9 mouse cellular contexts compared by ENCODE assay signal in genomic region chr12:112169240-112169639, GRCm38 (mm10). TPM values are rescaled to one million over a fixed set of nuclear protein-coding genes. Genes with fewer than 3 reads are reported as not detected.
DNase-seq lines count a peak whose midpoint lies in the region; ATAC-seq lines count a peak whose summit lies in the region.
"Had no signal": no experiment of that assay in that cellular context is flagged by ENCODE, and none has a peak within 500 bp of the region (broad histone marks: within the 10 kb centered on the region; RNA-seq: fewer than 3 reads in every experiment).

No protein-coding gene starts in this region.

- intact Hi-C loops in heart, postnatal 14 days (cut with DNase I), result no loop called here

- no peak overlapping the region for H3K9ac ChIP-seq in kidney, embryonic 15.5 days
- no peak overlapping the region for H3K9ac ChIP-seq in embryonic facial prominence, embryonic 14.5 days (ENCODE audit: low read depth, low read length)

- no peak overlapping the region for H3K4me2 ChIP-seq in kidney, embryonic 15.5 days
- H3K4me2 ChIP-seq in embryonic facial prominence, embryonic 14.5 days (ENCODE audit: low read depth, low read length), result no peak overlapping the region

- H3K27me3 ChIP-seq in kidney, embryonic 15.5 days, result peaks cover 3% of the 10 kb centered on the region; the same call in 1 of the 2 replicates
- H3K27me3 ChIP-seq in embryonic facial prominence, embryonic 14.5 days (replicated peaks; ENCODE audit: control insufficient read depth, insufficient read depth, low read length), result no peaks in the 10 kb centered on the region

- 52% methylated on average over 5 of the region's 5 CpGs for WGBS in kidney, embryonic 15.5 days
- 44% methylated on average over 5 of the region's 5 CpGs for WGBS in embryonic facial prominence, embryonic 14.5 days

- no peaks in the 10 kb centered on the region for H3K9me3 ChIP-seq in kidney, embryonic 15.5 days (replicated peaks)
- H3K9me3 ChIP-seq in embryonic facial prominence, embryonic 14.5 days (ENCODE audit: control insufficient read depth, low read length), result no peaks in the 10 kb centered on the region

- DNase-seq in kidney, adult 18-20 months, result peak; percentile 59
- DNase-seq in embryonic facial prominence, embryonic 14.5 days (ENCODE audit: low spot score), result peak; percentile 79
- peak; percentile 70 to 72 for DNase-seq in heart, postnatal 14 days
- DNase-seq in lung, postnatal 10 days, result peak; percentile 85
- no peak for DNase-seq in liver
- DNase-seq in thymus, postnatal 10 days (ENCODE audit: low spot score in 2 of 2), result no peak
- no peak for DNase-seq in frontal cortex, postnatal 10 days (ENCODE audit: low spot score in 2 of 2)

- ATAC-seq in kidney, embryonic 15.5 days (replicated peaks; ENCODE audit: low FRiP score), result no peak
- ATAC-seq in embryonic facial prominence, embryonic 14.5 days (ENCODE audit: low read depth), result 0 out of 2 replicates have a peak, but pooled peaks have one; percentile 16

- H3K36me3 ChIP-seq in kidney, embryonic 15.5 days, result no peaks in the 10 kb centered on the region
- H3K36me3 ChIP-seq in embryonic facial prominence, embryonic 14.5 days (ENCODE audit: control insufficient read depth, insufficient read depth, low read length), result peaks cover 19% of the 10 kb centered on the region

- no peak overlapping the region for H3K4me3 ChIP-seq in kidney, embryonic 15.5 days (replicated peaks)
- H3K4me3 ChIP-seq in embryonic facial prominence, embryonic 14.5 days (ENCODE audit: low read depth, low read length), result no peak overlapping the region

- no peak overlapping the region for H3K27ac ChIP-seq in kidney, embryonic 15.5 days
- H3K27ac ChIP-seq in embryonic facial prominence, embryonic 14.5 days (replicated peaks; ENCODE audit: low read depth, low read length), result peak overlapping the region; percentile 13; the same call in 1 of the 2 replicates

- H3K4me1 ChIP-seq in kidney, embryonic 15.5 days, result peaks cover 32% of the 10 kb centered on the region
- peaks cover 15% of the 10 kb centered on the region for H3K4me1 ChIP-seq in embryonic facial prominence, embryonic 14.5 days (ENCODE audit: control insufficient read depth, insufficient read depth, low read length)

RNA-seq across cellular contexts. Expression of gene Kif26a, which starts 23.2 kb away (rescaled TPM):
- 3.6 and 4.5 TPM in 2 replicates for polyA plus RNA-seq in kidney, embryonic 15.5 days (2015; fragmentation: Nextera tagmentation; extraction: Ambion mirVana)
- polyA plus RNA-seq in embryonic facial prominence, embryonic 14.5 days (2014; fragmentation: Nextera tagmentation; extraction: Ambion mirVana), result 4.0 TPM in 2 replicates
- 10 to 100 TPM; 22.0 to 23.1 TPM for total RNA-seq in heart, postnatal 14 days (2021)
- total RNA-seq: megakaryocyte progenitor cell, adult 5-6 weeks had no signal

Comparison
In these comparisons a context has a peak if more than half of its experiments do, and no peak if none do; other contexts are left out.
1. DNase-seq: peak in kidney, adult 18-20 months (single experiment), embryonic facial prominence, embryonic 14.5 days (single experiment), heart, postnatal 14 days (2 of 2) and lung, postnatal 10 days (single experiment); none in liver (single experiment), thymus, postnatal 10 days (0 of 2) and frontal cortex, postnatal 10 days (0 of 2).